Mouse (Mus musculus) kidney, postnatal 10 days (tissue): ENCODE results near the gene Cd300lg.

Experiments
- DNase-seq: peaks from one replicate; pipeline ENCODE4 v3.0.0; 2021; ENCODE audit warnings: mixed read lengths

Cd300lg gene

DNA sequence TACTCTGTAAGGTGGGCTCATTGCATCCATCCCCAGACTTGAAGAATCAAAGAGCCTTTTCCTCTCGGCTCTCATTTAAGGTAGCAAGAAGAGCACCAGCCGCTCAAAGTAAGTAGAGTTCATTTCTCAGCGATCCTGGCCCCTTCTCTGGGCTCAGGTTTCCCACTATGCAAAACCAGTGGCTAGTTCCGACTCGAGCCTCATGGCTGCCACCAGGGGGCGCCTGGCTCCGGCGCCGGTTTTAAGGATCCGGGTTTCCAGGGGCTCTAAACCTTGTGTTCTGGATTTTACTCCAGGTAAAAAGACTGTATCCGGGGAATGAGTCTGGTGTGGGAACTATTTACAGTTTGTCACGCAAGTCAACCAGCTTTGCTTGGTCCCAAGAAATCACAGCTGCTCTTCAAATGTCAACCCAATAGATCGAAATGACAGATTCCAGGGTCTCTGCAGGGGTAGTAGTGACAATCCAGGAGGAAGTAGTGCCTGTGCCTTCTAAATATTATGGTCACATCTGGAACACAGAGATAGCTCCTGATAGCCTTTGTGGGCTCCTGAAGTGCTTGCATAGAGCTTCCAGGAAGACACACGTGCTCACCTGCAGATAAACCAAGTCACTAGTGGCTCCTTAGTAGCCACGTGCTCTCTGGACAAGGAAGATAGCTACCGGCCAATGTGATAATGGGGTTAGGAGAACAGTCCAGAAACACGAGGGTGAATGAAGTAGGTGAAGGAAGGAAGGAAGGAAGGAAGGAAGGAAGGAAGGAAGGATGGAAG, 61.4 kb downstream of the Cd300lg start:
- DNase-seq: peak; percentile 84
